Mouse (Mus musculus): ENCODE results near the gene Grip1. TPM values are rescaled to one million over a fixed set of nuclear protein-coding genes. Genes with fewer than 3 reads are reported as not detected.

Grip1 gene
- polyA plus RNA-seq, 1 experiment from 2014 or later, result 4.4 TPM

DNA sequence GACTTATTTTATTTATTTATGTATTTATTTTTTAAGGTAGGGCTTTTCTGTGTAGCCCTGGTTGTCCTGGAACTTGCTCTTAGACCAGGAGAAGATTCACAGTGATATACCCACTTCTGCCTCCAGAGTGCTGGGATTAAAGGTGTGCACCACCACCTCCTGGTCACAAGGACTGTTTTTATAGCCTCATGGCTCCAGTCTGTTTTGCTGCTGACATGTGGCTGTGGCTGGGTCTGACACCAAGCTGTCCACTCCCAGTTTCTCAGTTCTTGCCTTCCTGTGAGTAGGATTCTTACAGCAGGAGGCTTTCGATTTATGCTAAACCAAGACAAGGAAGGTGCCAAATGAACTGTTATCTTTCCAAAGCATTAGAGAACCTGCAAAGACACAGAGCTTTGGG, 16.5 kb downstream of the Grip1 start:
- no peaks in the 10 kb centered on the region for H3K27me3 ChIP-seq (ENCODE audit: insufficient read depth, poor library complexity, severe bottlenecking)
- H3K9me3 ChIP-seq, result no peaks in the 10 kb centered on the region
- H3K36me3 ChIP-seq, result peaks cover 5% of the 10 kb centered on the region
- H3K4me1 ChIP-seq, result peaks cover 12% of the 10 kb centered on the region; the same call in 1 of the 2 replicates
- 72% methylated on average over 1 of the region's 1 CpGs for WGBS
- H3K27ac ChIP-seq, result no peak overlapping the region
- H3K4me3 ChIP-seq, result no peak overlapping the region
- peak; percentile 59 for DNase-seq (ENCODE audit: low spot score)

DNA sequence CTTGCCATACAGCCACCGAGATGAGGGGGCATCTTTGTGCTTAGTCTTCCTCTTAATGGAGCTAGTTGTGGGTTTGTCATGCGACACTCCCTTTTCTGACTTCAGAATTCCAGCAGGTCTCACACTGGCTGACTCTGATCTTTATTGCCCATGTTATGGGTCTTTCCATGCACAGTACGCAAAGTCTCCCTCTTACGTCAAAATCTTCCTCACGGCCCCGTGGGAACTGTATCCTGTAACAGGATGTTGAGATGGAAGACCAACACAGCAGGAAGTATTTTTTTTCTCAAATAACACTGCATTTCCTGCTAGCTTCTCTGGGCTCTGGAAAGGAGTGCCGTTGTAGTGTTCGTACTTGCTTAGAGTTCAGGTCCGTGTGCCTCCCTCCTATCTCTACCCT, 21.5 kb downstream of the Grip1 start:
- H3K9me3 ChIP-seq, result no peaks in the 10 kb centered on the region
- H3K4me1 ChIP-seq, result peaks cover 19% of the 10 kb centered on the region; the same call in 1 of the 2 replicates
- peaks cover 5% of the 10 kb centered on the region for H3K36me3 ChIP-seq
- no peak overlapping the region for H3K4me3 ChIP-seq
- H3K27me3 ChIP-seq (ENCODE audit: insufficient read depth, poor library complexity, severe bottlenecking), result no peaks in the 10 kb centered on the region
- 67% methylated on average over 9 of the region's 9 CpGs for WGBS
- peak; percentile 68 for DNase-seq (ENCODE audit: low spot score)
- H3K27ac ChIP-seq, result peak overlapping the region; percentile 56; the same call in 1 of the 2 replicates

- 75% methylated on average over 8 of the region's 8 CpGs for WGBS
- H3K36me3 ChIP-seq, result no peaks in the 10 kb centered on the region
- no peaks in the 10 kb centered on the region for H3K27me3 ChIP-seq (ENCODE audit: insufficient read depth, poor library complexity, severe bottlenecking)
- H3K4me3 ChIP-seq, result no peak overlapping the region
- DNase-seq (ENCODE audit: low spot score), result peak; percentile 66
- H3K9me3 ChIP-seq, result no peaks in the 10 kb centered on the region
- no peak overlapping the region for H3K27ac ChIP-seq
- H3K4me1 ChIP-seq, result peaks cover 19% of the 10 kb centered on the region; the same call in 1 of the 2 replicates
Measured at GRCm38 (mm10) chr10:119477661-119478060, 24.0 kb downstream of the Grip1 start.

DNA sequence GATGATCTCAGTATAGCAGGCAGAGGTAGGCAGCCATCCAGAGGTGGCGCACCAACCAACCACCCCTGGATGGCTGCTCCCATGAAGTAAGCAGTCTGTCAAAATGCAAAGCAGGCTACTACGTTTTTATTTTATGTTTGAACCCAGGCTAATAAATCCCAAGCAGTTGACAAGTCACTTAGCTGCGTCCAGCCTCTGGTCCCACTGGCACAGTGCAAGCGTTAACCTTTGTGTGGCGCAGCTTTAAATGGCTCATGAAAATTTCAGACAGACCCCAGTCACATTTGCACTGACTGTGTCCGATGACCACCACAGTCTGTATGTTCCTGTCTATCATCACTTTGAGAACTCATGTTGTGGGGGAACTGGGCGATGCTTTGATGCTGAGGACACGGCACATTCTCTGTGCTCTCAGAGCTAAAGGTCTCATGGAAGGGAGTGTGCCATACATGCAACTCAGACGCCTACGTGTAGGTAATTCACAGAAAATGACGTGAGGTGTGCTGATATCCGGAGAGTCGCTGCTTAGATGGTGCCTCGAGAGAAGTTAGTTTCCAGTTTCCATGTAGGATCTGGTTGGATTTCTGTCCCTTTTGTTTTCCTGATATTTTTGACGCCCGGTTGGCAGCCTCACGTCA, 29.6 kb downstream of the Grip1 start:
- no peak overlapping the region for H3K27ac ChIP-seq
- no peaks in the 10 kb centered on the region for H3K36me3 ChIP-seq
- H3K4me3 ChIP-seq, result no peak overlapping the region
- WGBS, result 78% methylated on average over 17 of the region's 17 CpGs
- H3K4me1 ChIP-seq, result peaks cover 26% of the 10 kb centered on the region
- H3K9me3 ChIP-seq, result no peaks in the 10 kb centered on the region
- H3K27me3 ChIP-seq (ENCODE audit: insufficient read depth, poor library complexity, severe bottlenecking), result no peaks in the 10 kb centered on the region
- peak; percentile 62 for DNase-seq (ENCODE audit: low spot score)

- DNase-seq (ENCODE audit: low spot score), result peak; percentile 66
- Histone ChIP-seq H3K27ac (no peak overlapping the region), H3K9me3 (no peaks in the 10 kb centered on the region), H3K4me1 (peaks cover 26% of the 10 kb centered on the region), H3K27me3 (ENCODE audit: insufficient read depth, poor library complexity, severe bottlenecking) (no peaks in the 10 kb centered on the region), H3K4me3 (no peak overlapping the region), H3K36me3 (no peaks in the 10 kb centered on the region)
- WGBS, result 45% methylated on average over 6 of the region's 6 CpGs
Measured at GRCm38 (mm10) chr10:119483766-119484165, 30.1 kb downstream of the Grip1 start.

- H3K4me1 ChIP-seq, result peaks cover 18% of the 10 kb centered on the region
- H3K36me3 ChIP-seq, result peaks cover 4% of the 10 kb centered on the region
- 0 out of 2 replicates have a peak overlapping the region, but pooled peaks have one; percentile 52 for H3K27ac ChIP-seq
- DNase-seq (ENCODE audit: low spot score), result no peak
- 54% methylated on average over 7 of the region's 7 CpGs for WGBS
- H3K27me3 ChIP-seq (ENCODE audit: insufficient read depth, poor library complexity, severe bottlenecking), result no peaks in the 10 kb centered on the region
- H3K9me3 ChIP-seq, result no peaks in the 10 kb centered on the region
- no peak overlapping the region for H3K4me3 ChIP-seq
Measured at GRCm38 (mm10) chr10:119486936-119487335, 33.3 kb downstream of the Grip1 start.

- Histone ChIP-seq H3K36me3 (peaks cover 4% of the 10 kb centered on the region), H3K4me3 (no peak overlapping the region), H3K27ac (no peak overlapping the region), H3K27me3 (ENCODE audit: insufficient read depth, poor library complexity, severe bottlenecking) (no peaks in the 10 kb centered on the region), H3K4me1 (peaks cover 9% of the 10 kb centered on the region), H3K9me3 (no peaks in the 10 kb centered on the region)
- 91% methylated on average over 18 of the region's 18 CpGs for WGBS
- DNase-seq (ENCODE audit: low spot score), result no peak
Measured at GRCm38 (mm10) chr10:119490831-119491230, 37.2 kb downstream of the Grip1 start.

DNA sequence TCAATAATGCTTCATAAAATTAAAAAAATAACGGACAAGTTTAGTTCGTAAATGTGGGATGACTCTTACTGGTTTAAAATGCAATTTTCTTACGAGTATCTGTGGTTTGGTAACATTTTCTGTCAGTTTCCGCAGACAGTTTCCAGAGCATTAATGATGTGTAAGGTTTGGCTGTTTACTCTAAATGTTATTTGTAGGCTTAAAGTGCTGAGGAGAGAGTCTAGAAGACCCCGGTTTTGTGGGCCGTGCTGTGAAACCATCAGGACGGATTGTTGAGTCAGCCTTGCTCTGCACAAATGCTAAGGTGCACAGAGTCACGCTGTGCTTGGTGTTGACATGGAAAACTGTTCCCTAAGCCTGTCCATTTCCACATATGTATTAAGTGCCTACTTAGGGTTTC, 41.7 kb downstream of the Grip1 start:
- no peak for DNase-seq (ENCODE audit: low spot score)
- H3K27ac ChIP-seq, result no peak overlapping the region
- H3K4me3 ChIP-seq, result no peak overlapping the region
- peaks cover 9% of the 10 kb centered on the region for H3K36me3 ChIP-seq
- WGBS, result 90% methylated on average over 8 of the region's 8 CpGs
- H3K4me1 ChIP-seq, result peaks cover 6% of the 10 kb centered on the region; the same call in 1 of the 2 replicates
- no peaks in the 10 kb centered on the region for H3K27me3 ChIP-seq (ENCODE audit: insufficient read depth, poor library complexity, severe bottlenecking)
- H3K9me3 ChIP-seq, result 0 out of 2 replicates have a peak, but pooled peaks cover 5% of the 10 kb centered on the region

GRCm38 (mm10) chr10:119496221-119496620, 42.6 kb downstream of the Grip1 start:
- Histone ChIP-seq H3K36me3 (peaks cover 5% of the 10 kb centered on the region), H3K9me3 (0 out of 2 replicates have a peak, but pooled peaks cover 5% of the 10 kb centered on the region), H3K4me3 (no peak overlapping the region), H3K4me1 (peaks cover 6% of the 10 kb centered on the region; the same call in 1 of the 2 replicates), H3K27me3 (ENCODE audit: insufficient read depth, poor library complexity, severe bottlenecking) (no peaks in the 10 kb centered on the region), H3K27ac (no peak overlapping the region)
- no peak for DNase-seq (ENCODE audit: low spot score)
- WGBS, result 55% methylated on average over 5 of the region's 5 CpGs

DNA sequence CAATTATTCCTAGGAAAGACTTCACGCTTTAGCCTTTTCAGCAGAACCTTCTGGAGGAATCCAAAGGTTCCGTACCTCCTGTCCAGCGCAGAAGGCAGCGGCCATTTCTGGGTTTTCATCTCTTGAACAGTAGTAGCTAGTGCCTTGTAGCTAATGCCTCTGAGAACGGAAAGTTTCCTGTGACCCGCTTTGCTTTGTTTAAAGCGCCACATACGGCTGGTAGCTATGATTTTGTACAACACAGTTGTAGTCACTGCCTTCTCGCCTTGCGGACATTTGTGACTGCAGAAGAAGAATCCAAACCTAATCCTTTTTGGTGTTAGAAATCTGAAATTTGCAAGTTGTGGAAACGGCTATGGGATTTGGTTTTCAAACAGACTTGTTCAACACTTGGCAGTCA, 68.1 kb downstream of the Grip1 start:
- H3K9me3 ChIP-seq, result no peaks in the 10 kb centered on the region; the same call in 1 of the 2 replicates
- peaks cover 10% of the 10 kb centered on the region; the same call in 1 of the 2 replicates for H3K4me1 ChIP-seq
- H3K36me3 ChIP-seq, result 0 out of 2 replicates have a peak, but pooled peaks cover 7% of the 10 kb centered on the region
- no peak for DNase-seq (ENCODE audit: low spot score)
- no peak overlapping the region for H3K4me3 ChIP-seq
- H3K27ac ChIP-seq, result no peak overlapping the region
- H3K27me3 ChIP-seq (ENCODE audit: insufficient read depth, poor library complexity, severe bottlenecking), result no peaks in the 10 kb centered on the region
- WGBS, result 91% methylated on average over 11 of the region's 11 CpGs

DNA sequence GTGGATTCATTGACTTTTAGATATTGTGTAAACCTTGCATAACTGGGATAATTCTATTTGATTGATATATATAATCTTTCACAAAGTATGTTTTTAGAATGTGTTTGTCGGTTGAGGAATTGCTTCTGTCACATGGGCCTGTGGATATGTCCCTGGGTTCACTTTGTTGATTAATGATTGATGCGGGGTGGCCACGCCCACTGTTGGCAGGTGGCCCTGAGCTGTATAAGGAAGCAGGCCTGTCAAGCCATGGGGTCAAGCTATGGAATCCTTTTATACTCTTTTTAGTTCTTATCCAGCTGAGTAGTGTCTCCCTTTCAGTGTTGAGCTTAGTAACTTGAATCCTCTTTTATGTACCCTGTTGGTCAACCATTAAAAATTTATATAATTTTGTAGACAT, 72.1 kb downstream of the Grip1 start:
- Histone ChIP-seq H3K9me3 (no peaks in the 10 kb centered on the region), H3K4me3 (no peak overlapping the region), H3K36me3 (no peaks in the 10 kb centered on the region), H3K27me3 (ENCODE audit: insufficient read depth, poor library complexity, severe bottlenecking) (no peaks in the 10 kb centered on the region), H3K27ac (no peak overlapping the region), H3K4me1 (peaks cover 21% of the 10 kb centered on the region)
- no peak for DNase-seq (ENCODE audit: low spot score)
- 84% methylated on average over 3 of the region's 3 CpGs for WGBS

- no peak for DNase-seq (ENCODE audit: low spot score)
- peaks cover 10% of the 10 kb centered on the region; the same call in 1 of the 2 replicates for H3K4me1 ChIP-seq
- WGBS, result 46% methylated on average over 4 of the region's 4 CpGs
- H3K27ac ChIP-seq, result no peak overlapping the region
- no peaks in the 10 kb centered on the region for H3K27me3 ChIP-seq (ENCODE audit: insufficient read depth, poor library complexity, severe bottlenecking)
- H3K4me3 ChIP-seq, result no peak overlapping the region
- H3K36me3 ChIP-seq, result no peaks in the 10 kb centered on the region
- H3K9me3 ChIP-seq, result no peaks in the 10 kb centered on the region
Measured at GRCm38 (mm10) chr10:119534852-119535251, 81.2 kb downstream of the Grip1 start.

DNA sequence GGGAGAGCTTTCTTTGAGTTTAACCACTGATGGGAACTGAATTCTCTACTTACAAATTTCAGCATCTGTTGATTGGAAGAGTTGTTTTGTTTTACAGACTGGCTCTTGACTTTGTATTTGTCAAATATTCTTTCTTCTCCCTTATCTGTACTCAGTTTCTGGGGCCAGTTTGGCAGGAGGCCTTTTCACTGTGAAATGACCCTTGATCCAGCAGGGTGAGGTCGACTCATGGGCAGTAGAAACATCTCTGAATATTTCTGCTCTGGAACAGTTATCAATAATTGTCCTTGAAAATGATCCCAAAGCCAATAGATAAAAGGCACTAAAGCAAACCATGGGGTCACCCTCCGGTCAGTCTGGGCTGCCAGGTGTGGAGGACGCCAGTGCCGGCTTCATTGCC, 88.0 kb downstream of the Grip1 start:
- H3K9me3 ChIP-seq, result no peaks in the 10 kb centered on the region
- WGBS, result 81% methylated on average over 4 of the region's 4 CpGs
- no peak overlapping the region for H3K27ac ChIP-seq
- peaks cover 7% of the 10 kb centered on the region for H3K36me3 ChIP-seq
- no peak for DNase-seq (ENCODE audit: low spot score)
- no peak overlapping the region for H3K4me3 ChIP-seq
- H3K4me1 ChIP-seq, result peaks cover 9% of the 10 kb centered on the region
- no peaks in the 10 kb centered on the region for H3K27me3 ChIP-seq (ENCODE audit: insufficient read depth, poor library complexity, severe bottlenecking)
